Mouse (Mus musculus): ENCODE measurements around the gene Zc3h14. TPM values are rescaled to one million over a fixed set of nuclear protein-coding genes. Genes with fewer than 3 reads are reported as not detected.

Gene Zc3h14
- polyA plus RNA-seq, 1 experiment from 2014 or later: 119 TPM

- Histone ChIP-seq H3K27ac (ENCODE audit: low read length) (no peak overlapping the region), H3K4me1 (ENCODE audit: insufficient read depth, low read length) (peaks cover 12% of the 10 kb centered on the region), H3K9ac (replicated peaks; ENCODE audit: low read length) (no peak overlapping the region), H3K4me3 (ENCODE audit: low read length) (no peak overlapping the region), H3K9me3 (ENCODE audit: low read length) (no peaks in the 10 kb centered on the region), H3K27me3 (ENCODE audit: insufficient read depth, low read length) (no peaks in the 10 kb centered on the region), H3K36me3 (ENCODE audit: insufficient read depth, low read length) (no peaks in the 10 kb centered on the region), H3K4me2 (replicated peaks; ENCODE audit: low read depth, low read length) (no peak overlapping the region)
- ATAC-seq (ENCODE audit: low FRiP score, low TSS enrichment): no peak
- 56% methylated on average over 3 of the region's 3 CpGs for WGBS
These were observed 25.7 kb upstream of the Zc3h14 start for GRCm38 (mm10) chr12:98721030-98721429.

GRCm38 (mm10) chr12:98724224-98724623 is 22.5 kb upstream of the Zc3h14 start:
- Histone ChIP-seq H3K27me3 (ENCODE audit: insufficient read depth, low read length) (no peaks in the 10 kb centered on the region), H3K4me1 (ENCODE audit: insufficient read depth, low read length) (peaks cover 12% of the 10 kb centered on the region), H3K4me2 (replicated peaks; ENCODE audit: low read depth, low read length) (no peak overlapping the region), H3K9me3 (ENCODE audit: low read length) (no peaks in the 10 kb centered on the region), H3K4me3 (ENCODE audit: low read length) (no peak overlapping the region), H3K9ac (replicated peaks; ENCODE audit: low read length) (no peak overlapping the region), H3K27ac (ENCODE audit: low read length) (no peak overlapping the region), H3K36me3 (ENCODE audit: insufficient read depth, low read length) (no peaks in the 10 kb centered on the region)
- WGBS: 87% methylated on average over 7 of the region's 7 CpGs
- no peak for ATAC-seq (ENCODE audit: low FRiP score, low TSS enrichment)

GRCm38 (mm10) chr12:98724976-98725375 is 21.8 kb upstream of the Zc3h14 start:
- Histone ChIP-seq H3K4me2 (replicated peaks; ENCODE audit: low read depth, low read length) (no peak overlapping the region), H3K27ac (ENCODE audit: low read length) (no peak overlapping the region), H3K4me3 (ENCODE audit: low read length) (no peak overlapping the region), H3K9ac (replicated peaks; ENCODE audit: low read length) (no peak overlapping the region), H3K27me3 (ENCODE audit: insufficient read depth, low read length) (no peaks in the 10 kb centered on the region), H3K4me1 (ENCODE audit: insufficient read depth, low read length) (peaks cover 10% of the 10 kb centered on the region), H3K36me3 (ENCODE audit: insufficient read depth, low read length) (no peaks in the 10 kb centered on the region), H3K9me3 (ENCODE audit: low read length) (no peaks in the 10 kb centered on the region)
- peak; percentile 80 for ATAC-seq (ENCODE audit: low FRiP score, low TSS enrichment)
- WGBS: 59% methylated on average over 5 of the region's 5 CpGs

- no peak overlapping the region for H3K27ac ChIP-seq (ENCODE audit: low read length)
- WGBS: 84% methylated on average over 7 of the region's 7 CpGs
- no peak overlapping the region for H3K4me2 ChIP-seq (replicated peaks; ENCODE audit: low read depth, low read length)
- ATAC-seq (ENCODE audit: low FRiP score, low TSS enrichment): no peak
- H3K4me3 ChIP-seq (ENCODE audit: low read length): no peak overlapping the region
- no peak overlapping the region for H3K9ac ChIP-seq (replicated peaks; ENCODE audit: low read length)
- 0 out of 2 replicates have a peak, but pooled peaks cover 6% of the 10 kb centered on the region for H3K4me1 ChIP-seq (ENCODE audit: insufficient read depth, low read length)
- no peaks in the 10 kb centered on the region for H3K9me3 ChIP-seq (ENCODE audit: low read length)
- H3K36me3 ChIP-seq (ENCODE audit: insufficient read depth, low read length): no peaks in the 10 kb centered on the region
- H3K27me3 ChIP-seq (ENCODE audit: insufficient read depth, low read length): no peaks in the 10 kb centered on the region
These were observed 20.7 kb upstream of the Zc3h14 start for GRCm38 (mm10) chr12:98726078-98726477.

- no peaks in the 10 kb centered on the region for H3K27me3 ChIP-seq (ENCODE audit: insufficient read depth, low read length)
- H3K4me3 ChIP-seq (ENCODE audit: low read length): no peak overlapping the region
- 0 out of 2 replicates have a peak, but pooled peaks cover 6% of the 10 kb centered on the region for H3K4me1 ChIP-seq (ENCODE audit: insufficient read depth, low read length)
- H3K36me3 ChIP-seq (ENCODE audit: insufficient read depth, low read length): no peaks in the 10 kb centered on the region
- no peaks in the 10 kb centered on the region for H3K9me3 ChIP-seq (ENCODE audit: low read length)
- no peak overlapping the region for H3K9ac ChIP-seq (replicated peaks; ENCODE audit: low read length)
- WGBS: 54% methylated on average over 7 of the region's 7 CpGs
- no peak overlapping the region for H3K4me2 ChIP-seq (replicated peaks; ENCODE audit: low read depth, low read length)
- no peak overlapping the region for H3K27ac ChIP-seq (ENCODE audit: low read length)
- ATAC-seq (ENCODE audit: low FRiP score, low TSS enrichment): no peak
These were observed 19.6 kb upstream of the Zc3h14 start for GRCm38 (mm10) chr12:98727186-98727585.

GRCm38 (mm10) chr12:98730682-98731081 is 16.1 kb upstream of the Zc3h14 start:
- Histone ChIP-seq H3K4me2 (replicated peaks; ENCODE audit: low read depth, low read length) (no peak overlapping the region), H3K9ac (replicated peaks; ENCODE audit: low read length) (no peak overlapping the region), H3K4me1 (ENCODE audit: insufficient read depth, low read length) (peaks cover 18% of the 10 kb centered on the region), H3K9me3 (ENCODE audit: low read length) (no peaks in the 10 kb centered on the region), H3K36me3 (ENCODE audit: insufficient read depth, low read length) (no peaks in the 10 kb centered on the region), H3K27me3 (ENCODE audit: insufficient read depth, low read length) (no peaks in the 10 kb centered on the region), H3K4me3 (ENCODE audit: low read length) (no peak overlapping the region), H3K27ac (ENCODE audit: low read length) (no peak overlapping the region)
- no peak for ATAC-seq (ENCODE audit: low FRiP score, low TSS enrichment)
- 86% methylated on average over 11 of the region's 11 CpGs for WGBS

- 51% methylated on average over 3 of the region's 3 CpGs for WGBS
- no peaks in the 10 kb centered on the region for H3K36me3 ChIP-seq (ENCODE audit: insufficient read depth, low read length)
These were observed 13.6 kb upstream of the Zc3h14 start for GRCm38 (mm10) chr12:98733165-98733564.

GRCm38 (mm10) chr12:98733776-98734175 is 13.0 kb upstream of the Zc3h14 start:
- Histone ChIP-seq H3K9me3 (ENCODE audit: low read length) (no peaks in the 10 kb centered on the region), H3K27ac (ENCODE audit: low read length) (peak overlapping the region; percentile 87), H3K27me3 (ENCODE audit: insufficient read depth, low read length) (no peaks in the 10 kb centered on the region), H3K36me3 (ENCODE audit: insufficient read depth, low read length) (no peaks in the 10 kb centered on the region), H3K4me1 (ENCODE audit: insufficient read depth, low read length) (peaks cover 30% of the 10 kb centered on the region), H3K4me3 (ENCODE audit: low read length) (peak overlapping the region; percentile 84), H3K4me2 (replicated peaks; ENCODE audit: low read depth, low read length) (peak overlapping the region; percentile 83), H3K9ac (replicated peaks; ENCODE audit: low read length) (peak overlapping the region; percentile 77)
- ATAC-seq (ENCODE audit: low FRiP score, low TSS enrichment): no peak
- WGBS: 9% methylated on average over 12 of the region's 12 CpGs

More at GRCm38 (mm10) chr12:98733165-98733564, 13.6 kb upstream of the Zc3h14 start:
- peaks cover 28% of the 10 kb centered on the region for H3K4me1 ChIP-seq (ENCODE audit: insufficient read depth, low read length)
- H3K4me2 ChIP-seq (replicated peaks; ENCODE audit: low read depth, low read length): peak overlapping the region; percentile 83
- H3K27me3 ChIP-seq (ENCODE audit: insufficient read depth, low read length): no peaks in the 10 kb centered on the region
- H3K9ac ChIP-seq (replicated peaks; ENCODE audit: low read length): peak overlapping the region; percentile 77; the same call in 1 of the 2 replicates
- H3K4me3 ChIP-seq (ENCODE audit: low read length): peak overlapping the region; percentile 84
- no peaks in the 10 kb centered on the region for H3K9me3 ChIP-seq (ENCODE audit: low read length)
- H3K27ac ChIP-seq (ENCODE audit: low read length): no peak overlapping the region
- ATAC-seq (ENCODE audit: low FRiP score, low TSS enrichment): no peak

GRCm38 (mm10) chr12:98734246-98734879 is 12.4 kb upstream of the Zc3h14 start:
- peak overlapping the region; percentile 87 for H3K27ac ChIP-seq (ENCODE audit: low read length)
- no peaks in the 10 kb centered on the region for H3K36me3 ChIP-seq (ENCODE audit: insufficient read depth, low read length)
- H3K4me2 ChIP-seq (replicated peaks; ENCODE audit: low read depth, low read length): peak overlapping the region; percentile 83
- ATAC-seq (ENCODE audit: low FRiP score, low TSS enrichment): peak; percentile 92
- H3K4me1 ChIP-seq (ENCODE audit: insufficient read depth, low read length): peaks cover 30% of the 10 kb centered on the region
- peak overlapping the region; percentile 84 for H3K4me3 ChIP-seq (ENCODE audit: low read length)
- no peaks in the 10 kb centered on the region for H3K27me3 ChIP-seq (ENCODE audit: insufficient read depth, low read length)
- H3K9ac ChIP-seq (replicated peaks; ENCODE audit: low read length): peak overlapping the region; percentile 77
- WGBS: under 1% methylated on average over 30 of the region's 30 CpGs
- no peaks in the 10 kb centered on the region for H3K9me3 ChIP-seq (ENCODE audit: low read length)
